Mouse (Mus musculus) CD4-positive, CD25-positive, alpha-beta regulatory T cell, adult 4 months (primary cell): ENCODE measurements around the gene Gm14226. TPM values are rescaled to one million over a fixed set of nuclear protein-coding genes. Genes with fewer than 3 reads are reported as not detected.
"Not testable (repeated sequence)": the region's sequence is repeated elsewhere in the genome, so short reads cannot be mapped to it uniquely, and the experiment has no call there.

Experiments used
- ATAC-seq: one replicate; pipeline ENCODE4 v1.8.0; 2017
- polyA plus RNA-seq, 2 experiments: library from polyadenylated mRNA; unstranded; fragments of 100-300 nt; shearing (Covaris generic); gene quantifications; one replicate each; pipeline ENCODE4 v1.2.1; 2017

The Gm14226 gene
- polyA plus RNA-seq, 2 experiments from 2014 or later, result not detected

GRCm38 (mm10) chr2:155050108-155050503 lies 32.0 kb downstream of the Gm14226 start:
- ATAC-seq, result peak; percentile 32

- ATAC-seq, result peak; percentile 90
Measured at GRCm38 (mm10) chr2:155050504-155051236, 32.6 kb downstream of the Gm14226 start.

- no peak for ATAC-seq
Measured at GRCm38 (mm10) chr2:155051622-155052351, 33.7 kb downstream of the Gm14226 start.

- ATAC-seq, result no peak
Measured at GRCm38 (mm10) chr2:155052681-155053080, 34.6 kb downstream of the Gm14226 start.

- not testable (repeated sequence) for ATAC-seq
Measured at GRCm38 (mm10) chr2:155053512-155053911, 35.4 kb downstream of the Gm14226 start.

GRCm38 (mm10) chr2:155054672-155055071 lies 36.6 kb downstream of the Gm14226 start:
- no peak for ATAC-seq

- ATAC-seq, result no peak
Measured at GRCm38 (mm10) chr2:155056076-155056578, 38.1 kb downstream of the Gm14226 start.

GRCm38 (mm10) chr2:155057361-155057760 lies 39.3 kb downstream of the Gm14226 start:
- no peak for ATAC-seq

- ATAC-seq, result no peak
Measured at GRCm38 (mm10) chr2:155071027-155071426, 53.0 kb downstream of the Gm14226 start.

GRCm38 (mm10) chr2:155072353-155073145 lies 54.5 kb downstream of the Gm14226 start:
- ATAC-seq, result no peak

GRCm38 (mm10) chr2:155073347-155073746 lies 55.3 kb downstream of the Gm14226 start:
- ATAC-seq, result no peak

- peak; percentile 97 for ATAC-seq
Measured at GRCm38 (mm10) chr2:155073978-155074765, 56.1 kb downstream of the Gm14226 start, which contains the start of gene Ahcy. Ahcy (minus strand) TSS chr2:155074497.

GRCm38 (mm10) chr2:155074766-155075330 lies 56.8 kb downstream of the Gm14226 start:
- ATAC-seq, result no peak

- no peak for ATAC-seq
Measured at GRCm38 (mm10) chr2:155075649-155076048, 57.6 kb downstream of the Gm14226 start.

Other genes with a start within 250 kb of the Gm14226 start
- not detected for gene Gm14214, start 248.2 kb upstream of the Gm14226 start, polyA plus RNA-seq
- gene Raly, start 227.2 kb upstream of the Gm14226 start, polyA plus RNA-seq, result 1 to 10 TPM; 8.0 to 8.6 TPM
- not detected for gene a, start 226.9 kb upstream of the Gm14226 start, polyA plus RNA-seq
- 100 to 1,000 TPM in 1 of 2 experiments, 10 to 100 TPM in 1; 85.5 to 102 TPM for gene Eif2s2, start 125.3 kb upstream of the Gm14226 start, polyA plus RNA-seq
- 10 to 100 TPM; 23.7 to 49.5 TPM for gene Ahcy, start 56.2 kb downstream of the Gm14226 start, polyA plus RNA-seq
- gene Itch, start 115.2 kb downstream of the Gm14226 start, polyA plus RNA-seq, result 10 to 100 TPM; 59.5 to 81.1 TPM
- gene Dynlrb1, start 218.3 kb downstream of the Gm14226 start, polyA plus RNA-seq, result 100 to 1,000 TPM; 259 to 281 TPM